Mouse (Mus musculus): ENCODE measurements around the gene Depdc5. TPM values are rescaled to one million over a fixed set of nuclear protein-coding genes. Genes with fewer than 3 reads are reported as not detected.
"Not testable (repeated sequence)": the region's sequence is repeated elsewhere in the genome, so short reads cannot be mapped to it uniquely, and the experiment has no call there.

Gene Depdc5
- total RNA-seq, 4 experiments from 2014 or later = 12.4 to 15.5 (median 14.0) TPM

GRCm38 (mm10) chr5:32907496-32907895, 44.0 kb downstream of the Depdc5 start:
- DNase-seq (ENCODE audit: low spot score in 2 of 2) = no peak

- DNase-seq (ENCODE audit: low spot score in 2 of 2) = no peak
These were observed 50.6 kb downstream of the Depdc5 start for GRCm38 (mm10) chr5:32914071-32914470.

GRCm38 (mm10) chr5:32919281-32919680, 55.8 kb downstream of the Depdc5 start:
- DNase-seq (ENCODE audit: low spot score in 2 of 2) = not testable (repeated sequence)

GRCm38 (mm10) chr5:32922906-32923305, 59.4 kb downstream of the Depdc5 start:
- DNase-seq (ENCODE audit: low spot score in 2 of 2) = no peak

GRCm38 (mm10) chr5:32930761-32931160, 67.3 kb downstream of the Depdc5 start:
- no peak for DNase-seq (ENCODE audit: low spot score in 2 of 2)

- no peak for DNase-seq (ENCODE audit: low spot score in 2 of 2)
These were observed 71.2 kb downstream of the Depdc5 start for GRCm38 (mm10) chr5:32934654-32935053.

GRCm38 (mm10) chr5:32940586-32940985, 77.1 kb downstream of the Depdc5 start:
- DNase-seq (ENCODE audit: low spot score in 2 of 2) = no peak

GRCm38 (mm10) chr5:32941209-32941924, 77.9 kb downstream of the Depdc5 start:
- no peak for DNase-seq (ENCODE audit: low spot score in 2 of 2)

GRCm38 (mm10) chr5:32950077-32950476, 86.6 kb downstream of the Depdc5 start:
- DNase-seq (ENCODE audit: low spot score in 2 of 2) = no peak

GRCm38 (mm10) chr5:32950702-32951274, 87.3 kb downstream of the Depdc5 start:
- DNase-seq (ENCODE audit: low spot score in 2 of 2) = no peak

GRCm38 (mm10) chr5:32955716-32956115, 92.2 kb downstream of the Depdc5 start:
- DNase-seq (ENCODE audit: low spot score in 2 of 2) = no peak

- DNase-seq (ENCODE audit: low spot score in 2 of 2) = no peak
These were observed 98.1 kb downstream of the Depdc5 start for GRCm38 (mm10) chr5:32961616-32962015.

GRCm38 (mm10) chr5:32962581-32962980, 99.1 kb downstream of the Depdc5 start:
- DNase-seq (ENCODE audit: low spot score in 2 of 2) = no peak

- no peak for DNase-seq (ENCODE audit: low spot score in 2 of 2)
These were observed 113.0 kb downstream of the Depdc5 start for GRCm38 (mm10) chr5:32976541-32976940.

- no peak for DNase-seq (ENCODE audit: low spot score in 2 of 2)
These were observed 113.7 kb downstream of the Depdc5 start for GRCm38 (mm10) chr5:32977179-32977578.

GRCm38 (mm10) chr5:32985379-32985778, 121.9 kb downstream of the Depdc5 start:
- no peak for DNase-seq (ENCODE audit: low spot score in 2 of 2)

GRCm38 (mm10) chr5:32987873-32988272, 124.4 kb downstream of the Depdc5 start:
- DNase-seq (ENCODE audit: low spot score in 2 of 2) = no peak

- no peak for DNase-seq (ENCODE audit: low spot score in 2 of 2)
These were observed 126.6 kb downstream of the Depdc5 start for GRCm38 (mm10) chr5:32989959-32990640.

GRCm38 (mm10) chr5:32991152-32991551, 127.7 kb downstream of the Depdc5 start:
- DNase-seq (ENCODE audit: low spot score in 2 of 2) = peak; percentile 9 to 13

GRCm38 (mm10) chr5:32994471-32994870, 131.0 kb downstream of the Depdc5 start:
- no peak for DNase-seq (ENCODE audit: low spot score in 2 of 2)

- no peak for DNase-seq (ENCODE audit: low spot score in 2 of 2)
These were observed 132.3 kb downstream of the Depdc5 start for GRCm38 (mm10) chr5:32995756-32996155.

- no peak for DNase-seq (ENCODE audit: low spot score in 2 of 2)
These were observed 133.1 kb downstream of the Depdc5 start for GRCm38 (mm10) chr5:32996560-32996959.

- no peak for DNase-seq (ENCODE audit: low spot score in 2 of 2)
These were observed 134.2 kb downstream of the Depdc5 start for GRCm38 (mm10) chr5:32997686-32998085.
